Mouse (Mus musculus) neural tube, embryonic 12.5 days (tissue): Measurements from ENCODE around the gene Hc. TPM values are rescaled to one million over a fixed set of nuclear protein-coding genes. Genes with fewer than 3 reads are reported as not detected.

Experiments
- ATAC-seq: fragments of 200-750 bp; cut with Nextera tagmentation; 2 replicates; pipeline ENCODE4 v1.8.0; 2017; ENCODE audit warnings: low read depth, mild to moderate bottlenecking, moderate TSS enrichment, moderate library complexity; ENCODE audit not compliant: low FRiP score
- H3K27ac ChIP-seq: fragments of 300-500 bp; sonication (generic); 2 replicates; pipeline ENCODE4 v1.5.1; 2016
- H3K27me3 ChIP-seq: fragments of 300-500 bp; sonication (generic); replicated peaks from 2 replicates; pipeline ENCODE4 v1.6.1; 2016; ENCODE audit warnings: mild to moderate bottlenecking
- H3K36me3 ChIP-seq: fragments of 300-500 bp; sonication (generic); 2 replicates; pipeline ENCODE4 v1.6.1; 2016; ENCODE audit warnings: mild to moderate bottlenecking
- H3K4me1 ChIP-seq: fragments of 300-500 bp; sonication (generic); 2 replicates; pipeline ENCODE4 v1.6.1; 2016
- H3K4me2 ChIP-seq: fragments of 300-500 bp; sonication (generic); replicated peaks from 2 replicates; pipeline ENCODE4 v1.6.1; 2016; ENCODE audit warnings: mild to moderate bottlenecking
- H3K4me3 ChIP-seq: fragments of 300-500 bp; sonication (generic); 2 replicates; pipeline ENCODE4 v1.5.1; 2016
- H3K9ac ChIP-seq: fragments of 300-500 bp; sonication (generic); 2 replicates; pipeline ENCODE4 v1.6.1; 2016; ENCODE audit warnings: mild to moderate bottlenecking
- H3K9me3 ChIP-seq: fragments of 300-500 bp; sonication (generic); 2 replicates; pipeline ENCODE4 v1.6.1; 2016; ENCODE audit warnings: mild to moderate bottlenecking
- WGBS: fragments of 180-500 bp; shearing (Covaris S2); methylation state at CpG from one replicate; pipeline ENCODE4 v1.1.7; 2016; 5-methylcytosine and 5-hydroxymethylcytosine counted together
- polyA plus RNA-seq: library from polyadenylated mRNA; unstranded; fragments of >200 nt; fragmentation: Nextera tagmentation; extraction: Ambion mirVana; gene quantifications from 2 replicates; pipeline ENCODE4 v1.2.1, GENCODE M21; 2016

Hc gene
- polyA plus RNA-seq, 1 experiment from 2014 or later: 0.44 TPM

DNA sequence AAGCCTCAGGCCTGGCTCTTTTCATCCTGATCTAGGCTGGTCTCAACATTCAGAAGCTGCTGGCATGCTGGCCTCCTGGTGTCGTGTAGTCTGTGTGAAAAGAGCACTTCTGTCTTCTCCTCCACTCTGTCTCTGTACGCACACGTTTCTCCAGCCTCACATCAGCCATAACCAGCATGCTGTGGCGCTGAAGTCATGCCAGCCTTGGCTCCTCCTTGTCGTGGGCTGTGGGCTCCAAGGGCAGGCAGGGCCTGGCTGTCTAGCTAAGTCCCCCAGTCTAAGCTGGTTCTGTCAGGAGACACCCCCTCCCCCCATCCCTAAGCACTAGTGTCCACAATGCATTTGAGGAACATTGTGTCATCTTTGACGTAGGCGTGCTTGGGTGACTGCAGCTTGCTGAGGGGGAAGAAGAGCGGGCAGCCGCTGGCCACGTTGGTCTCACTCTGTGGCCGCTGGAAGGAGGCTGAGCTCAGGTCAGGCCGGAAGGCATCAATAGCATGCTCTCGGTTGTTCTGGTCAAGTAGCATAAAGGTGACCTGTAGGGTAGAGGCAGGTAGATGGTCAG, 117.6 kb downstream of the Hc start:
- no peaks in the 10 kb centered on the region for H3K9me3 ChIP-seq
- H3K27ac ChIP-seq: no peak overlapping the region
- H3K4me3 ChIP-seq: no peak overlapping the region
- H3K4me1 ChIP-seq: no peaks in the 10 kb centered on the region
- H3K9ac ChIP-seq: no peak overlapping the region
- H3K36me3 ChIP-seq: no peaks in the 10 kb centered on the region
- no peaks in the 10 kb centered on the region; the same call in 1 of the 2 replicates for H3K27me3 ChIP-seq
- ATAC-seq: no peak
- WGBS: 86% methylated on average over 13 of the region's 13 CpGs
- no peak overlapping the region for H3K4me2 ChIP-seq

DNA sequence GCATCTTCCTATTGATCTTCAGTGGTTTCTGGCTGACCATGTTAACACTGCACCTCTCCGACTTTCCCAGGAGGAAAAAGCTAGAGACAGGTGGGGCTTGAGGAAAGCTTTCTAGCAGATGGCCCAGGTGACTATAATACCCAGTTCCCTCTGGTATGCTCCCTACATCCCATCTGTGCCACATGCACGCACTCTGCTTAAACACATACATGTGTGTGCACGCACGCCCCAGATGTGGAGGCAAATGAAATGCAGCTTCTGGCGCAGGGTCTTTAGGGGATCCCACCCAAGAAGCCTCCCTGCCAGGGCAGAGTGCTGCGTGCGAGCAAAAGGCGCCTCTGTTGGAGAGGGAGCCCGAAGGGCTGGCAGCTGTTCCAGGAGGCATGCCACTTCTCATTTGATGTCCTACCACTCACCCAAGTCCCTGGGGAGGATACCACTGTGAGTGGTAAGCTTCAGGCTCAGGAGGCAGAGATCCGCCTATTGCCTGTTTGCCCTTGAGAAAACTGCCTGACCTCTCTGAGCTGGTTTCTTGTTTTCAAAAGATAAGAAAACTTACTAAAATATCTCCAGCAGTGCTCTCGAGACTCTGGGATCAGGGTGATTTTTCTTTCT, 120.1 kb downstream of the Hc start:
- no peaks in the 10 kb centered on the region for H3K9me3 ChIP-seq
- H3K27me3 ChIP-seq: no peaks in the 10 kb centered on the region; the same call in 1 of the 2 replicates
- no peak overlapping the region for H3K9ac ChIP-seq

GRCm38 (mm10) chr2:34940246-34940645, 121.0 kb downstream of the Hc start:
- WGBS: 81% methylated on average over 5 of the region's 5 CpGs

More for the DNA sequence above, 120.1 kb downstream of the Hc start:
- Histone ChIP-seq H3K4me3 (no peak overlapping the region), H3K27ac (no peak overlapping the region), H3K4me2 (no peak overlapping the region), H3K36me3 (no peaks in the 10 kb centered on the region), H3K4me1 (no peaks in the 10 kb centered on the region)
- no peak for ATAC-seq
- WGBS: 79% methylated on average over 11 of the region's 11 CpGs

DNA sequence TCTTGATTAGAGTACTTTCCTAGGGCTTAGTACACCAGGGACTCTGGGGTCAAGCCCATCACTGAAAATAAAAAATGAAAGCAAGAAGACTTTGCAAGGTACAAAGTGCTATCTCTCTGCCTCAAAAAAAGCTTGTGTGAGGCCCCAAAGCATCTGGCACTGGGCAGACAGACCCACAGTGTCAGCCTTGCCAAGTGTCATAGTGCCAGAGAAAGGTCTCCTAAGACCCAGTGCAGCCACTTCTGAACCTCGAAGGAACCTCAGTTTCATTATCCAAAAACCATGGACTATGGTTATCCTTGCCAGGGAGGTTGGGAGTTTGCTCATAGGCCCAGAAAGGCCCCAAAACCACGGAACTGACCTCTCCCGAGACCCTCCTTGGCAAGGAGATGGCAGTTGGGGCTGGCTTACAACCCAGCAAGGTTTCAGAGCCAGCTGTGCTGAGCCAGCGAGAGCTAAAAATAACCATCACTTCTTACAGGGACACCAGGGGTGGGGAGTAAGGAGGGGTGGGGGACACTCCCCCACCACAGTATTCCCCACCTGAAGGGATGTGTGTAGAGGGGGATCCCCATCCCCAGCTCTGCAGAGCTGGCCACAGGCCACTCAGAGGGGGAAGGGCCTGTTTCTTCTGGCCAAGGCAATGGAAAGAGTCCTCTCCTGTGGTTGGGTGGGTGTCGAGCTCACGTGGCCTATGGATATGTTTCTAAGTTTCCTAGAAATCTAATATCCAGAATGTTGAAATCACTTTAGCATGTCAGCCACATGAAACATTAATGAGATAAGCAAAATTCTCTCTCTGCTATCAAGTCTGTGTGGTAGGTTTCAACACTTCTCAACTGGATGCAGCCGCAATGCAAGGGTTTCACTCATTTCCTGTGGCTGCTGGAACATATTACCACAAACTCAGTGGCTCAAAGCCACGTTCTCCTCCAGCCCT, 122.7 kb downstream of the Hc start:
- no peak for ATAC-seq
- H3K9ac ChIP-seq: no peak overlapping the region
- 82% methylated on average over 8 of the region's 8 CpGs for WGBS

More at GRCm38 (mm10) chr2:34940246-34940645, 121.0 kb downstream of the Hc start:
- no peak overlapping the region for H3K4me3 ChIP-seq
- ATAC-seq: no peak
- H3K27ac ChIP-seq: no peak overlapping the region
- H3K4me1 ChIP-seq: no peaks in the 10 kb centered on the region
- H3K4me2 ChIP-seq: no peak overlapping the region
- no peaks in the 10 kb centered on the region for H3K9me3 ChIP-seq
- no peaks in the 10 kb centered on the region; the same call in 1 of the 2 replicates for H3K27me3 ChIP-seq
- H3K36me3 ChIP-seq: no peaks in the 10 kb centered on the region
- no peak overlapping the region for H3K9ac ChIP-seq

GRCm38 (mm10) chr2:34937460-34937859, 123.8 kb downstream of the Hc start:
- no peak overlapping the region for H3K27ac ChIP-seq
- WGBS: 32% methylated on average over 5 of the region's 5 CpGs
- H3K4me3 ChIP-seq: no peak overlapping the region
- no peaks in the 10 kb centered on the region for H3K4me1 ChIP-seq
- no peaks in the 10 kb centered on the region for H3K9me3 ChIP-seq
- ATAC-seq: no peak
- no peak overlapping the region for H3K9ac ChIP-seq
- no peak overlapping the region for H3K4me2 ChIP-seq
- H3K36me3 ChIP-seq: no peaks in the 10 kb centered on the region
- no peaks in the 10 kb centered on the region; the same call in 1 of the 2 replicates for H3K27me3 ChIP-seq

More for the DNA sequence above, 122.7 kb downstream of the Hc start:
- no peaks in the 10 kb centered on the region for H3K9me3 ChIP-seq
- H3K4me1 ChIP-seq: no peaks in the 10 kb centered on the region
- no peak overlapping the region for H3K4me3 ChIP-seq
- no peaks in the 10 kb centered on the region for H3K36me3 ChIP-seq
- H3K4me2 ChIP-seq: no peak overlapping the region
- no peak overlapping the region for H3K27ac ChIP-seq
- no peaks in the 10 kb centered on the region; the same call in 1 of the 2 replicates for H3K27me3 ChIP-seq

Other genes with a start within 250 kb of the Hc start
- 72.1 and 79.0 TPM in 2 replicates for gene Fbxw2, start 235.1 kb downstream of the Hc start, polyA plus RNA-seq
- 0.11 TPM in 1 of 2 replicates, not detected in the other for gene Gm34653, start 228.4 kb downstream of the Hc start, polyA plus RNA-seq
- gene Cutal, start 187.0 kb downstream of the Hc start, polyA plus RNA-seq: not detected in 2 replicates
- gene Psmd5, start 186.5 kb downstream of the Hc start, polyA plus RNA-seq: 94.5 and 94.9 TPM in 2 replicates
- gene Phf19, start 147.4 kb downstream of the Hc start, polyA plus RNA-seq: 1.1 and 1.3 TPM in 2 replicates
- gene Traf1, start 99.7 kb downstream of the Hc start, polyA plus RNA-seq: 0.53 and 0.80 TPM in 2 replicates
- gene AI182371, start 40.1 kb upstream of the Hc start, polyA plus RNA-seq: 0.19 and 0.24 TPM in 2 replicates
- 20.0 and 21.7 TPM in 2 replicates for gene Cntrl, start 48.1 kb upstream of the Hc start, polyA plus RNA-seq
- 345 and 414 TPM in 2 replicates for gene Rab14, start 139.7 kb upstream of the Hc start, polyA plus RNA-seq
- 39.0 and 41.0 TPM in 2 replicates for gene Gsn, start 194.9 kb upstream of the Hc start, polyA plus RNA-seq